Mouse (Mus musculus): ENCODE data around the gene Stard3.

The Stard3 gene

GRCm38 (mm10) chr11:98329081-98329959, 28.8 kb upstream of the Stard3 start, which contains the start of gene Neurod2:
Gene Neurod2, minus strand, starts transcription at chr11:98329648.
- peak; percentile 81 for DNase-seq (ENCODE audit: low read depth, low spot score)

GRCm38 (mm10) chr11:98329960-98330744, 28.0 kb upstream of the Stard3 start:
- DNase-seq (ENCODE audit: low read depth, low spot score): no peak

GRCm38 (mm10) chr11:98330745-98331204, 27.4 kb upstream of the Stard3 start:
- no peak for DNase-seq (ENCODE audit: low read depth, low spot score)

GRCm38 (mm10) chr11:98331401-98331800, 26.8 kb upstream of the Stard3 start:
- DNase-seq (ENCODE audit: low read depth, low spot score): no peak

GRCm38 (mm10) chr11:98332186-98332585, 26.0 kb upstream of the Stard3 start:
- no peak for DNase-seq (ENCODE audit: low read depth, low spot score)

GRCm38 (mm10) chr11:98332841-98333240, 25.3 kb upstream of the Stard3 start:
- DNase-seq (ENCODE audit: low read depth, low spot score): no peak

GRCm38 (mm10) chr11:98333263-98333696, 24.9 kb upstream of the Stard3 start:
- no peak for DNase-seq (ENCODE audit: low read depth, low spot score)

GRCm38 (mm10) chr11:98333981-98334741, 24.0 kb upstream of the Stard3 start:
- DNase-seq (ENCODE audit: low read depth, low spot score): no peak

- DNase-seq (ENCODE audit: low read depth, low spot score): no peak
These were observed 22.9 kb upstream of the Stard3 start for GRCm38 (mm10) chr11:98335250-98335649.

GRCm38 (mm10) chr11:98336245-98337107, 21.7 kb upstream of the Stard3 start:
- DNase-seq (ENCODE audit: low read depth, low spot score): no peak

- DNase-seq (ENCODE audit: low read depth, low spot score): no peak
These were observed 19.6 kb upstream of the Stard3 start for GRCm38 (mm10) chr11:98338507-98338961.

- DNase-seq (ENCODE audit: low read depth, low spot score): no peak
These were observed 19.1 kb upstream of the Stard3 start for GRCm38 (mm10) chr11:98339071-98339501.

- no peak for DNase-seq (ENCODE audit: low read depth, low spot score)
These were observed 18.4 kb upstream of the Stard3 start for GRCm38 (mm10) chr11:98339679-98340287.

- DNase-seq (ENCODE audit: low read depth, low spot score): no peak
These were observed 17.6 kb upstream of the Stard3 start for GRCm38 (mm10) chr11:98340597-98340996.

- DNase-seq (ENCODE audit: low read depth, low spot score): no peak
These were observed 17.0 kb upstream of the Stard3 start for GRCm38 (mm10) chr11:98341174-98341573.

GRCm38 (mm10) chr11:98342000-98342945, 15.9 kb upstream of the Stard3 start:
- DNase-seq (ENCODE audit: low read depth, low spot score): no peak

- DNase-seq (ENCODE audit: low read depth, low spot score): no peak
These were observed 12.9 kb upstream of the Stard3 start for GRCm38 (mm10) chr11:98345253-98345652.

- DNase-seq (ENCODE audit: low read depth, low spot score): no peak
These were observed 12.0 kb upstream of the Stard3 start for GRCm38 (mm10) chr11:98346168-98346567.

All from brain, embryonic 18.5 days (tissue).